Mouse (Mus musculus) forebrain, embryonic 16.5 days (tissue): Measurements from ENCODE around the gene Rnf149. TPM values are rescaled to one million over a fixed set of nuclear protein-coding genes. Genes with fewer than 3 reads are reported as not detected.

Experiments
- ATAC-seq: fragments of 200-750 bp; cut with Nextera tagmentation; 2 replicates; pipeline ENCODE4 v1.8.0; 2017; ENCODE audit warnings: mild to moderate bottlenecking, moderate library complexity
- H3K27ac ChIP-seq: fragments of 300-500 bp; sonication (generic); 2 replicates; pipeline ENCODE4 v1.5.1; 2014; ENCODE audit warnings: low read length, control low read depth
- H3K27me3 ChIP-seq: fragments of 300-500 bp; sonication (generic); replicated peaks from 2 replicates; pipeline ENCODE4 v1.6.1; 2014; ENCODE audit warnings: low read length; ENCODE audit not compliant: control insufficient read depth, insufficient read depth
- H3K36me3 ChIP-seq: fragments of 300-500 bp; sonication (generic); 2 replicates; pipeline ENCODE4 v1.6.1; 2014; ENCODE audit not compliant: control insufficient read depth, insufficient read depth
- H3K4me1 ChIP-seq: fragments of 300-500 bp; sonication (generic); replicated peaks from 2 replicates; pipeline ENCODE4 v1.6.1; 2014; ENCODE audit warnings: low read length; ENCODE audit not compliant: control insufficient read depth, insufficient read depth
- H3K4me2 ChIP-seq: fragments of 300-500 bp; sonication (generic); 2 replicates; pipeline ENCODE4 v1.6.1; 2014; ENCODE audit warnings: mild to moderate bottlenecking, low read length, control low read depth
- H3K4me3 ChIP-seq: fragments of 300-500 bp; sonication (generic); replicated peaks from 2 replicates; pipeline ENCODE4 v1.5.1; 2014; ENCODE audit warnings: mild to moderate bottlenecking, low read length, control low read depth
- H3K9ac ChIP-seq: fragments of 300-500 bp; sonication (generic); replicated peaks from 2 replicates; pipeline ENCODE4 v1.6.1; 2014; ENCODE audit warnings: low read depth, low read length, control low read depth
- H3K9me3 ChIP-seq: fragments of 300-500 bp; sonication (generic); 2 replicates; pipeline ENCODE4 v1.6.1; 2016; ENCODE audit warnings: low read length; ENCODE audit not compliant: control insufficient read depth
- WGBS: fragments of 180-500 bp; shearing (Covaris S2); extraction: QIAGEN DNeasy Blood & Tissue Kit; methylation state at CpG from one replicate; pipeline ENCODE4 v1.1.7; 2014; 5-methylcytosine and 5-hydroxymethylcytosine counted together
- polyA plus RNA-seq: library from polyadenylated mRNA; unstranded; fragments of >200 nt; fragmentation: Nextera tagmentation; extraction: Ambion mirVana; gene quantifications from 2 replicates; pipeline ENCODE4 v1.2.1, GENCODE M21; 2015

Gene Rnf149
- polyA plus RNA-seq, 1 experiment from 2014 or later, result 20.5 TPM

- Histone ChIP-seq H3K9me3 (no peaks in the 10 kb centered on the region), H3K4me1 (no peaks in the 10 kb centered on the region), H3K4me3 (no peak overlapping the region), H3K4me2 (no peak overlapping the region), H3K36me3 (no peaks in the 10 kb centered on the region), H3K9ac (no peak overlapping the region), H3K27me3 (no peaks in the 10 kb centered on the region), H3K27ac (no peak overlapping the region)
- no peak for ATAC-seq
- 80% methylated on average over 17 of the region's 17 CpGs for WGBS
These were observed 74.2 kb downstream of the Rnf149 start for GRCm38 (mm10) chr1:39502817-39503633.

Other genes starting within 250 kb of the Rnf149 start
- gene Rpl31, start 209.6 kb downstream of the Rnf149 start, polyA plus RNA-seq, result 288 and 293 TPM in 2 replicates
- gene Tbc1d8, start 98.7 kb downstream of the Rnf149 start, polyA plus RNA-seq, result 10.6 and 13.0 TPM in 2 replicates
- 11.9 and 13.7 TPM in 2 replicates for gene Cnot11, start 42.4 kb downstream of the Rnf149 start, polyA plus RNA-seq
- 1.1 and 2.3 TPM in 2 replicates for gene Creg2, start 74.1 kb upstream of the Rnf149 start, polyA plus RNA-seq
- 0.20 TPM in 1 of 2 replicates, not detected in the other for gene Rfx8, start 143.6 kb upstream of the Rnf149 start, polyA plus RNA-seq
- gene Gm3646, start 227.9 kb upstream of the Rnf149 start, polyA plus RNA-seq, result not detected in 2 replicates